Mouse (Mus musculus) heart, postnatal 4 days (tissue): ENCODE measurements at regions not wholly inside any gene's neighbourhood (a gene's known extent, or its start where the extent isn't known, plus 50 kb on each side); places are given as distances from the start of the nearest gene placed in this dataset.

ENCODE experiments used
- DNase-seq: peaks from one replicate; pipeline ENCODE4 v3.0.0; 2021

DNA sequence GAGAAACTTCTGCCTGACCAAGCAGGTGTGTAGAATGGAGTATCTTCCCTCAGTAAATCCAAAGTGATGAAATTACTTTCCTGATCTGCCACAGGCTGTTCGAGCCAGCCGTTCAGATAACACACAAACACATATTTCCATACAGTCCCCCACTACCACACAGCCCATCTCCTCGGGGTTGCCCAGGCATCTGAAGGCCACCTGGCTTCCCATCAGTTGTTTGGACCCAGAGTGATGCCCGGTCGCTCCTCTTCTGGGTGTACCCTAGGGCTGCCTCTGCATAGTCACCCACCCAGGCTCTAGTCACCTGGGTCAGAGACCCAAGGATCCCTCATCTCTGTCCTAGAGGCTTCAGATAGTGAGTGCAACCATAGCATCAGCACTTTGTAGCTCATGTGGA lies 107.9 kb downstream of the CK137956 start:
- DNase-seq = no peak

GRCm38 (mm10) chr4:127861319-127862117 lies 109.2 kb downstream of the CK137956 start:
- DNase-seq = no peak

GRCm38 (mm10) chr4:127860271-127860670 lies 110.5 kb downstream of the CK137956 start:
- no peak for DNase-seq

DNA sequence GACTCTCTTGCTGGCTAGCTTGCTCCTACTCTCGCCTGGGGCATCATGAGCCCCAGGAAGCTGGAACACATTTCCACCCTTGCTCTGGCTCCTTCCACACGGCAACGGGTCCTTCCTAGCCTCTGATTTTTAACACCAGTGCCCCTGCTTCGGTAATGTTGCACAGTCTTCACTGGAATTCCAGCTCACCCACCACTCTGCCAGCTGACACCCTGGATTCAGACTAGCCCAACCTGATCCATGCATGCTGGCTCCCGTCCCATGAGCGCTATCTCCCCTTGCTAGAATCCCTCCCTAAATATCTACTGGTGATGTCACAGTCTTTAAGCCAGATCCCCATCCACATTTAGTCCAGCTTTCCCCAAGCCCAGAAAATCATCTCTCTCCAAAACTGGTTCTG lies 111.2 kb downstream of the CK137956 start:
- no peak for DNase-seq

GRCm38 (mm10) chr4:127858566-127858965 lies 112.2 kb downstream of the CK137956 start:
- DNase-seq = no peak

DNA sequence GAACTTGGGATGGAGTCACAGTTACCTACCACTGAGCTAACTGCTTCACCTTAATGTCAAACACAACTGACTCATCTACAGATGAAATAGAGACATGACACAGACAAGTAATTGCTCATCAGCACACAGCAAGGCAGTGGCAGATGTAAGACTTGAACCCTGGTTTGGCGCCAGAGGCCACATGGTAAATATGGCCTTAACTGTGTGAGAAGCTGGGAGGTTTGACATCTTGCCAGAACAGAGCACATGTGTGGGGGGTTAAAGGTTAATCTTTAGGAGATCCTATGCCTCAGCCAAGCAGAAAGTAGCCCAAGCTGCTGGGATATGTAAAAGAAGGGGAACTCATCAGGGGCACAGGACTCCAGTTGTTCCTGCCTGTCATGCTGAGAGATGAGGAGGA lies 114.9 kb downstream of the CK137956 start:
- DNase-seq = no peak

DNA sequence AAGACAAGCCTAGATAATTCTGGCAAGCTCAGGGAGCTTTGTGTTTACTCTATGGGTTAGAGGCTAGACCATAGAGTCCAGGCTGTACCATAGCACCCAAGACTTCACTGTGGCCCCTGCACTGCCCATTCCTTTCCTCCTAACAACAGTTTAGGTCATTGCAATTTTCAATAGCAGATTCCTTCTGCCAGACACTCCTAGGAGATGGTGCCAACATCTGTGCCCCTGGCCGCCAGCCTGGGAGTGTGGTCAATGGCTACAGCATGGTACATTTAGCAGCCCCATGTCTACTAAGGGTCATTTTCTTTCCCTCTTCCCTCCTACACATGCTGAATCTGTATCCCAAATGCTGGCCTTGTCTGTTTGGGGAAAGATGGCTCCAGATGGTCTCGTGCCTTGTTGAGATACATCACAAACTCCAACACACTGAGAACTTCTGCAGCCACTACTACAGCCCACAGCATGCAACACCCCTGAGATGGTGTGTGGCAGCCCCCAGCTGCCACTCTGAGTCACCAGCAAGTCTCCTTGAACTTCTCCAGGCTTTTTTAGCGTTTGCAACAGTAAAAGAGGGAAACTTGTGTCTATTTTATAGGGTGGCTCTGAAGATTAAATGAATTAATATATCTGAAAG lies 115.9 kb downstream of the CK137956 start:
- DNase-seq = no peak

GRCm38 (mm10) chr4:127849306-127849705 lies 121.4 kb downstream of the CK137956 start:
- DNase-seq = no peak

DNA sequence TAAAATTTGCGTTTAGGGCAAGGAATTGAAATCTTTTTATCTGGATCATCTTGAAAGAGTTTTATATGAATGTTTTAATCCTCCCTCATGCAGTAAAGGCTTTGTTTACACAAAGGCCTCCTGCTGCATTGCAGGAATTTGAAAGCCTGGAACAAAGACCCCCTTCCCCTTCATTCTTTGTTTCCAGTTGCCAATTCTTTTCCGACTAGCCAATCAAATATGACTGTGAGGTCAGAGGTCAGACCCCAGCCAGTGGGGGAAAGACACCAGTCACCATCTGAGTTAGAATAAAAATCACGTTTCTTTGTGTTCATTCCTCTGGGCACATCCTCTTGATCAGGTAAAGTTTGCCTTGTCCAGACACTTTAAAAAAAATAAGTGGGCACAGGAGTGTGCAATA lies 124.4 kb downstream of the CK137956 start:
- DNase-seq = no peak

DNA sequence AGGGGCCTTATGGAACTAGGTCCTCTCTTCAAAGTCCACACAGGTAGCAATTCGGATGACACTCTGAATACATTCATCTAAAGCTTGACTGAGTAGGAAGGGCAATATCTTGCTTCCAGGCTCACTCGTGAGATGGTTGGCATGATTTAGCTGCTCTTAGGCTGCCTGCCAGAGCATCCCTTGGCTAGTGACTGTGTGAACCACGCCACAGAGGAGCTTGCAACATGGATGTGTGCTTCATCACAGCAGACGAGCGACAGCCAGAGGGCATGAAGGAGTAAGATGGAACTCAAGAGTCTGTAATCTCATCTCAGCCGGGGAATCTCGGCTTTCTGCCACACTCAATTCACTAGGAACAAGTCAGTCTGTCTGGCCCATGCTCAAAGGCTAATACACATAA lies 127.3 kb downstream of the CK137956 start:
- DNase-seq = no peak

DNA sequence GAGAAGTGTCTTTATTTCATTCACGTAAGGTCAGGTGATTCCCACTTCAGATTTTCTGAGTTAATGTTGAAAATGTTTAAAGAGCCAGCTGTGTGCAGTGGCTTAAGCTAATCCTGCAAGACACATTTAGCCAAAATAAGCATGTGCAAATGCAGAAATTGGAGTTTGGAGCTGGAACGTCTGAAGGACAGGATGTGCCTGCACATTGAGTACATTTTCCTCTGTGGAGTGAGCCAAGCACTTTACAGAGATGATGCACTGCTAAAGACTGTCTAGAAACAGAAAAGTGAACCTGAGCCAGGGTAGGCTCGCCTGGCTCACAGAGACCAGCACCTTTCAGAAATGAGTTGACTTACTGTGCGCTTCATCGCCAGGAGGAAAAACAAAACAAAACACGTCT lies 137.1 kb downstream of the CK137956 start:
- DNase-seq = no peak

DNA sequence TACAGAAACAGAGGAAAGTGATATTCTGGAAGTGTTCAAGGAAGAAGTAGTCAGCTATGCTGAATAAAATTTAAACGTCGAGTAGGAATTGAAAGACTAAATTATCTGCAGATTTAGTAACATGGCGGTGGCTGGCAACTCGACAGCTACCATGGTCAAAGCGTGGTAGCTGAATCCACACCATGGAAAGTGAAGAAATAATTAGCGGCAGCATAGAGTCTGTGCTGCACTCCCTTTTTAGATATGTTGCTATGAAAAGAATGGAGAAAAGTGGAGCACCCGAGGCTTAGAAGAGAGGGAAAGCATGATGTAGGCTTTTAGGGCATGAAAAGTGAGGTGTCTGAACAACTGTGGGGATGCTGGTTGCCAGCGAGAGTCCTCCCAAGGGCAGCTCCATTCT lies 143.8 kb downstream of the CK137956 start:
- DNase-seq = no peak

GRCm38 (mm10) chr4:127819501-127819900 lies 151.2 kb downstream of the CK137956 start:
- DNase-seq = no peak

GRCm38 (mm10) chr4:127819009-127819408 lies 151.7 kb downstream of the CK137956 start:
- no peak for DNase-seq

GRCm38 (mm10) chr4:127814631-127815030 lies 156.1 kb downstream of the CK137956 start:
- DNase-seq = no peak

DNA sequence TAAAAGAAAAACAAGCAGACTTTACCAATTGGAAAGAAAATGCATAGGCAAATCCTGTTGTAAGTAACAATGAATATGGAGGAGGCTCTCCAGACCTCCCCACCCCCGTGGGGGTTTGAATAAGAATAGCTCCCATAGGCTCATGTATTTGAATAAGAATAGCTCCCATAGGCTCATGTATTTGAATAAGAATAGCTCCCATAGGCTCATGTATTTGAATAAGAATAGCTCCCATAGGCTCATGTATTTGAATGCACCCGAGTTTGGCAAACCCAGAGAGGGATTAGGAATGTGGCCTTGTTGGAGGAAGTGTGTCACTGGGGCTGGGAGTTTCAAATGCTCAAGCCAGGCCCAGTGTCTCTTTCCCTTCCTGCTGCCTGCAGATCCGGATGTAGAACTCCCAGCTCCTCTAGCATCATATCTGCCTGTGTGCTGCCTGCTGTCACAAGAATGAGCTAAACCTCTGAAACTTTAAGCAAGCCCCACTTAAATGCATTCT lies 158.7 kb downstream of the CK137956 start:
- DNase-seq = no peak

- DNase-seq = no peak
Observed at GRCm38 (mm10) chr4:127810899-127811510, 159.7 kb downstream of the CK137956 start.

DNA sequence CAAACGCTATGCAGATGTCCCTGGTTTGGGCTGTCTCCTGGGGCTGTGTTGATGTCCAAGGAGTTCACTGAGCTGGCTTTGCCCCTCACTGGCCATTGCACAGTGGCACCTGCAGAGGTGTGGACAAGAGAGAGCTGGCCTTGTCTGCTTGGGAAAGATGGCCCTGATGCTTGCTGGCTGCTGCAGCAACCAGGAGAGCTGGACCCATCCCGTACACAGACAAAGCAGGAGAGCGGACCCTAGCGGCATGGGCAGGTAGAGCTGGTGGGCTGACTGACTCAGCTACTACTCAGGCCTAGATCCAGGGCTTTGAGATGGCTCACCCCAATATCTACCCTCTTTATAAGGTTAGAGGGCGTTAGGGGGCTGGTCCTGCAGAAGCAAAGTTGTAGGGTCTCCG lies 161.7 kb downstream of the CK137956 start:
- DNase-seq = no peak

DNA sequence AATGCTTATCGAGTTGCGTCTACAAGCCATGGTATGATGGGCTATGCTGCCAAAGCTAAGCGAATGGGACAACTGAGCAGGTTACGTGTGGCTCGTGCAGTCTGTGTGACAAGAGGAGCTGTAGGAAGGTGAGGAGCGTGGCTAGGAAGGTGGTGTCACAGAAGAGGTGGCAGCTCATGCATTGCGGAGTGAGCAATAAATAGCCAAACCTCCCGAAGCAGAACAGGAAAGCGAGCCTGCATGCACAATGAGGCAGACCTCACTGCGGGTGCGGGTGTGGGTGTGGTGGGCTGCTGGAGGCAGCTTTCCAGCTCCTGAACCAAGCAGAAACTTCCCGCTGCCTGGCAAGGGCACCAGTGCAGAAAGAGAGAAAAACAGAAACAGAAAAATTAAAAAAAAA lies 181.5 kb downstream of the CK137956 start:
- DNase-seq = no peak

DNA sequence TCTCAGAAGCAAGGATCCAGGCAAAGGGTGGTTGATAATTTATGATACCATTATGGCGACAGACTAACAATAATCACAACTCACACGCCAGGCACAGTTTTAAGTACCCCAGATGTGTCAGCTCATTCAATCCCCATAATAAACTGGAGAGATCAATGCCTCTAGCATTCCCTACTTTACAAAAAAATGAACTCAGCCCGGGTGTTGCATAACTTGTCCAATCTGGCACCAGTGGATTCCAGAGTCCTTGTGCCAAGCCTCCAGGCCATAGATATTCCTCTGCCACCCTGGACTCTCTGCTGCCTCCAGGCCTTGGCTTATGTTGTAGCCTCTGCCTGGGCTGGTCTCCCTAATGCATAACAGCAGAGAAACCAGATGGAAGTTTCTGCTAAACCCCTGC lies 185.0 kb downstream of the CK137956 start:
- no peak for DNase-seq

- DNase-seq = no peak
Observed at GRCm38 (mm10) chr4:127771966-127772500, 198.7 kb downstream of the CK137956 start.

- DNase-seq = no peak
Observed at GRCm38 (mm10) chr4:127763736-127764135, 207.0 kb downstream of the CK137956 start.

DNA sequence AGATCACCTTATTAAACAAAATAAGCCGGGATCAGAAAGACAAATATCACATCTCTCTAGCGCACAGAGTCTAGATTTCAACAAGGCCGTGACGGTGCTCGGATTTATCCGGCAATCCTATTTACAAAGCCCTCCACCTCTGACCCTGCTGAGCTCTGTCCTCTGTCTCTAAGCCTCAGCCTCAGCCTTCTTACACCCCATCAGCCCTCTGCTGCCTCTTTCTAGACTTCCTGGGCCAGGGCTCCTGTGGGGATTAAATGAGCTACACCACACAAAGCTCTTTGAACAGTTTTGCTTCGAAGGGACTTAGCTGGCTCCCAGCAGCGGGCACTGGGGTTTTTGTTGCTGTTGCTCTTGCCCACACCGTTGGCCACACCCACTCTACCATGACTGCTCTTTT lies 211.8 kb downstream of the CK137956 start:
- no peak for DNase-seq
